Mouse (Mus musculus): ENCODE measurements around the gene Gcn1l1. TPM values are rescaled to one million over a fixed set of nuclear protein-coding genes. Genes with fewer than 3 reads are reported as not detected.
"Not testable (repeated sequence)": the region's sequence is repeated elsewhere in the genome, so short reads cannot be mapped to it uniquely, and the experiment has no call there.

Gene Gcn1l1
- 43.8 and 46.1 TPM in 2 replicates for polyA plus RNA-seq (2015; fragmentation: Nextera tagmentation; extraction: Ambion mirVana)

- ATAC-seq (replicated peaks) = peak; percentile 91
- Histone ChIP-seq H3K9me3 (no peaks in the 10 kb centered on the region), H3K27me3 (no peaks in the 10 kb centered on the region), H3K9ac (replicated peaks) (peak within 1 kb of the TSS; percentile 86), H3K36me3 (peaks cover 32% of the 10 kb centered on the region), H3K27ac (replicated peaks) (peak within 1 kb of the TSS; percentile 59), H3K4me2 (replicated peaks) (peak within 1 kb of the TSS; percentile 76), H3K4me3 (peak within 1 kb of the TSS; percentile 84), H3K4me1 (peaks cover 43% of the 10 kb centered on the region)
- WGBS = 1% methylated on average over 48 of the region's 55 CpGs
Measured at GRCm38 (mm10) chr5:115564737-115565393, at the start of gene Gcn1l1. Gene Gcn1l1 (plus strand): TSS chr5:115565254.

GRCm38 (mm10) chr5:115516081-115516907 is 48.8 kb upstream of the Gcn1l1 start:
- Histone ChIP-seq H3K4me2 (replicated peaks) (no peak overlapping the region), H3K9me3 (no peaks in the 10 kb centered on the region), H3K9ac (replicated peaks) (no peak overlapping the region), H3K4me1 (peaks cover 12% of the 10 kb centered on the region), H3K4me3 (no peak overlapping the region), H3K27ac (replicated peaks) (no peak overlapping the region), H3K36me3 (no peaks in the 10 kb centered on the region), H3K27me3 (no peaks in the 10 kb centered on the region)
- WGBS = 80% methylated on average over 32 of the region's 32 CpGs
- ATAC-seq (replicated peaks) = no peak

GRCm38 (mm10) chr5:115516908-115517307 is 48.1 kb upstream of the Gcn1l1 start:
- Histone ChIP-seq H3K4me2 (replicated peaks) (no peak overlapping the region), H3K27me3 (no peaks in the 10 kb centered on the region), H3K9ac (replicated peaks) (no peak overlapping the region), H3K9me3 (no peaks in the 10 kb centered on the region), H3K27ac (replicated peaks) (no peak overlapping the region), H3K4me1 (peaks cover 12% of the 10 kb centered on the region), H3K4me3 (no peak overlapping the region), H3K36me3 (no peaks in the 10 kb centered on the region)
- WGBS = 86% methylated on average over 7 of the region's 7 CpGs
- ATAC-seq (replicated peaks) = no peak

- Histone ChIP-seq H3K4me3 (no peak overlapping the region), H3K9ac (replicated peaks) (no peak overlapping the region), H3K9me3 (no peaks in the 10 kb centered on the region), H3K36me3 (no peaks in the 10 kb centered on the region), H3K4me1 (peaks cover 12% of the 10 kb centered on the region), H3K4me2 (replicated peaks) (no peak overlapping the region), H3K27me3 (no peaks in the 10 kb centered on the region), H3K27ac (replicated peaks) (no peak overlapping the region)
- ATAC-seq (replicated peaks) = no peak
- WGBS = 94% methylated on average over 9 of the region's 9 CpGs
Measured at GRCm38 (mm10) chr5:115517501-115517900, 47.6 kb upstream of the Gcn1l1 start.

GRCm38 (mm10) chr5:115518214-115518613 is 46.8 kb upstream of the Gcn1l1 start:
- ATAC-seq (replicated peaks) = not testable (repeated sequence)
- 95% methylated on average over 8 of the region's 8 CpGs for WGBS

GRCm38 (mm10) chr5:115520325-115520869 is 44.7 kb upstream of the Gcn1l1 start:
- Histone ChIP-seq H3K27me3 (no peaks in the 10 kb centered on the region), H3K9ac (replicated peaks) (no peak overlapping the region), H3K4me1 (peaks cover 10% of the 10 kb centered on the region), H3K4me2 (replicated peaks) (no peak overlapping the region), H3K27ac (replicated peaks) (no peak overlapping the region), H3K4me3 (no peak overlapping the region), H3K36me3 (no peaks in the 10 kb centered on the region), H3K9me3 (no peaks in the 10 kb centered on the region)
- no peak for ATAC-seq (replicated peaks)
- 88% methylated on average over 21 of the region's 21 CpGs for WGBS

More at GRCm38 (mm10) chr5:115518214-115518613, 46.8 kb upstream of the Gcn1l1 start:
- H3K9ac ChIP-seq (replicated peaks); H3K9me3 ChIP-seq; H3K4me3 ChIP-seq; H3K27ac ChIP-seq (replicated peaks); H3K36me3 ChIP-seq; H3K27me3 ChIP-seq; H3K4me2 ChIP-seq (replicated peaks): not testable (repeated sequence)
- H3K4me1 ChIP-seq = peaks cover 12% of the 10 kb centered on the region

GRCm38 (mm10) chr5:115521553-115522461 is 43.2 kb upstream of the Gcn1l1 start:
- 79% methylated on average over 21 of the region's 21 CpGs for WGBS
- no peaks in the 10 kb centered on the region for H3K27me3 ChIP-seq
- H3K4me2 ChIP-seq (replicated peaks) = no peak overlapping the region
- no peaks in the 10 kb centered on the region for H3K36me3 ChIP-seq
- H3K27ac ChIP-seq (replicated peaks) = no peak overlapping the region; the same call in 1 of the 2 replicates
- H3K9ac ChIP-seq (replicated peaks) = no peak overlapping the region
- ATAC-seq (replicated peaks) = no peak
- H3K4me3 ChIP-seq = no peak overlapping the region
- peaks cover 14% of the 10 kb centered on the region for H3K4me1 ChIP-seq
- H3K9me3 ChIP-seq = no peaks in the 10 kb centered on the region

- no peak for ATAC-seq (replicated peaks)
- H3K27ac ChIP-seq (replicated peaks) = no peak overlapping the region
- no peak overlapping the region for H3K4me2 ChIP-seq (replicated peaks)
- no peaks in the 10 kb centered on the region for H3K36me3 ChIP-seq
- H3K4me1 ChIP-seq = peaks cover 14% of the 10 kb centered on the region
- H3K9ac ChIP-seq (replicated peaks) = no peak overlapping the region
- no peaks in the 10 kb centered on the region for H3K27me3 ChIP-seq
- H3K4me3 ChIP-seq = no peak overlapping the region
- no peaks in the 10 kb centered on the region for H3K9me3 ChIP-seq
- 87% methylated on average over 4 of the region's 4 CpGs for WGBS
Measured at GRCm38 (mm10) chr5:115522531-115522930, 42.5 kb upstream of the Gcn1l1 start.

GRCm38 (mm10) chr5:115522981-115523499 is 42.0 kb upstream of the Gcn1l1 start:
- Histone ChIP-seq H3K27ac (replicated peaks) (no peak overlapping the region), H3K27me3 (no peaks in the 10 kb centered on the region), H3K4me3 (no peak overlapping the region), H3K4me1 (peaks cover 14% of the 10 kb centered on the region), H3K4me2 (replicated peaks) (no peak overlapping the region), H3K36me3 (no peaks in the 10 kb centered on the region), H3K9me3 (no peaks in the 10 kb centered on the region), H3K9ac (replicated peaks) (no peak overlapping the region)
- WGBS = 78% methylated on average over 15 of the region's 15 CpGs
- no peak for ATAC-seq (replicated peaks)

GRCm38 (mm10) chr5:115523971-115524370 is 41.1 kb upstream of the Gcn1l1 start:
- no peak for ATAC-seq (replicated peaks)
- Histone ChIP-seq H3K4me3 (no peak overlapping the region), H3K27ac (replicated peaks) (no peak overlapping the region), H3K9ac (replicated peaks) (no peak overlapping the region), H3K9me3 (no peaks in the 10 kb centered on the region), H3K4me2 (replicated peaks) (no peak overlapping the region), H3K4me1 (peaks cover 14% of the 10 kb centered on the region), H3K27me3 (no peaks in the 10 kb centered on the region), H3K36me3 (no peaks in the 10 kb centered on the region)
- WGBS = 13% methylated on average over 15 of the region's 15 CpGs

GRCm38 (mm10) chr5:115524471-115524870 is 40.6 kb upstream of the Gcn1l1 start:
- Histone ChIP-seq H3K9me3 (no peaks in the 10 kb centered on the region), H3K4me1 (peaks cover 16% of the 10 kb centered on the region), H3K4me3 (no peak overlapping the region), H3K27ac (replicated peaks) (no peak overlapping the region), H3K36me3 (no peaks in the 10 kb centered on the region), H3K9ac (replicated peaks) (no peak overlapping the region), H3K27me3 (no peaks in the 10 kb centered on the region), H3K4me2 (replicated peaks) (no peak overlapping the region)
- WGBS = 55% methylated on average over 12 of the region's 12 CpGs
- ATAC-seq (replicated peaks) = no peak

All from forebrain, embryonic 15.5 days (tissue).